Mouse (Mus musculus): Measurements from ENCODE around the gene Tnfrsf14.

The Tnfrsf14 gene

DNA sequence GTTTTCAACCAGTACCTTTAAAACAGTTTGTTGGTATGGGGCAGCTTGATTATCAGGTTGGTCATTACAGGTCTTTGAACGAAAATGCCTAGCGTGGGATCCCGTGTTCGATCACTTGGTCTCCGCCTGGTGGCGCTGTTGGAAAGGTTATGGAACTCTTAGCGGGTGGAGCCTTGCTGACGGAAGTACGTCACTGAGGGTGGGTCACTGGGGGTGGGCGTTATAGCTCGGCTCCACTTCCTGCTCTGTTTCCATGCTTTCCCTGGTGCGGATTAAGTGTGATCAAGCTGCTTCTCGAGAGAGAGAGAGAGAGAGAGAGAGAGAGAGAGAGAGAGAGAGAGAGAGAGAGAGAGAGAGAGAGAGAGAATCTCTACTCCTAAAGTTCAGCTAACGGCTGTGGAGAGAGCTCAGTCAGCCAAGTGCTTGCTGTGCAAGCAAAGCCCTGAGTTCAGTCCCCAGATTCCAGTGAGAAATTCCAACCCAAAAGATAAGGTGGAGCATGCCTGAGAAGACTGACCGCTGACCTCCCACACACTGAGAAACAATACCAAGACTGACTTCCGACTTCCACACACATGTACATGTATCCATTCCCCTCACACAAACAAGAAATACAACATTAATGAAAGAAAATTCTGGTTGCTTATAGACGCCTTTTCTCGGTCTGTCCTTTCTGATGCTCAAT is 50.4 kb downstream of the Tnfrsf14 start:
- DNase-seq (ENCODE audit: low read depth): peak; percentile 76

DNA sequence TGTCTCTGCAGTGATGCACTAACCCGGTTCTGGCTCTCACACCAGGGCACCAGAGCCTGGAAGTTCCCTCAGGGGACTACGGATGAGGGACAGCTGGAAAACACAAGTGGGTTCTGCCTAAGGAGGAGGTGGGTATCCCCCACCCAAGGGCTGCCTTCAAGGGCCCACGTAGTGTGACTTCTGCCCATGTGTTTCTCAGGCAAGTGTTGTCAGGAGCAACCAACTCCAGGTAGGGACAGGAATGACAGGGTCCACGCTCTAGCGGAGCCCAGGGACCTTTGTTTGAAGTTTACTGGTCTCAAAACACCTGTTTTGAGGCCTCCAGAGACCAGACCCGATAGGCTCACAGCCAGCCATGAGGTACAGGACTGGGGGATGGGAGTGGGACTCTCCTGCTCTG is 55.2 kb downstream of the Tnfrsf14 start:
- DNase-seq (ENCODE audit: low read depth): no peak
